Mouse (Mus musculus) CH12.LX (cell line): ENCODE data around the gene Hdac6. TPM values are rescaled to one million over a fixed set of nuclear protein-coding genes. Genes with fewer than 3 reads are reported as not detected.

ENCODE experiments used
- DNase-seq: peaks from one replicate; pipeline ENCODE4 v3.0.0-alpha.2; 2013; ENCODE audit errors: extremely low read depth
- H3K27ac ChIP-seq: 2 replicates; pipeline ENCODE4 v1.5.1; 2012; ENCODE audit warnings: low read depth, mild to moderate bottlenecking, control low read depth, moderate library complexity; ENCODE audit not compliant: insufficient read depth
- H3K27me3 ChIP-seq: replicated peaks from 2 replicates; pipeline ENCODE3; 2012; ENCODE audit warnings: inconsistent platforms
- H3K36me3 ChIP-seq, 2 experiments: replicated peaks in 1 of 2; 2 replicates each; pipeline versions ENCODE3 to v1.6.1; 2012; ENCODE audit warnings: inconsistent platforms in 1 of 2, low read length in 1 of 2, mild to moderate bottlenecking in 1 of 2, mixed read lengths in 1 of 2, moderate library complexity in 1 of 2; ENCODE audit not compliant: control insufficient read depth in 1 of 2, insufficient read depth in 1 of 2
- H3K4me1 ChIP-seq, 2 experiments: 2 replicates each; pipeline ENCODE4 v1.6.1; 2012; ENCODE audit warnings: inconsistent platforms in 1 of 2, moderate library complexity in 1 of 2; ENCODE audit not compliant: insufficient read depth in 2 of 2, control insufficient read depth in 1 of 2
- H3K4me2 ChIP-seq: 2 replicates; pipeline ENCODE4 v1.6.1; 2012; ENCODE audit warnings: low read depth, mild to moderate bottlenecking, control low read depth; ENCODE audit not compliant: poor library complexity, insufficient read depth, severe bottlenecking
- H3K4me3 ChIP-seq, 3 experiments: fragments of 150-350 bp in 1 of 3; sonication (generic) in 1 of 3; replicated peaks in 1 of 3; 2 replicates each; pipeline versions ENCODE3 to v1.5.1; 2011 to 2012; ENCODE audit warnings: low read depth in 2 of 3, low read length in 2 of 3, mild to moderate bottlenecking in 2 of 3, moderate library complexity in 2 of 3, control low read depth in 1 of 3, improper control_type of control experiment in 1 of 3, inconsistent platforms in 1 of 3, mixed read lengths in 1 of 3; ENCODE audit not compliant: poor library complexity in 1 of 3
- H3K79me2 ChIP-seq: replicated peaks from 2 replicates; pipeline ENCODE4 v1.6.1; 2012; ENCODE audit warnings: mild to moderate bottlenecking, moderate library complexity; ENCODE audit not compliant: control insufficient read depth, poor library complexity, insufficient read depth, severe bottlenecking; ENCODE audit errors: extremely low read depth
- H3K9ac ChIP-seq: 2 replicates; pipeline ENCODE4 v1.6.1; 2012; ENCODE audit warnings: low read depth, mild to moderate bottlenecking, control low read depth, moderate library complexity; ENCODE audit not compliant: insufficient read depth
- H3K9me3 ChIP-seq: replicated peaks from 2 replicates; pipeline ENCODE3; 2012; ENCODE audit warnings: low read length, inconsistent platforms, mixed read lengths
- CHD1 ChIP-seq: IDR thresholded peaks from 2 replicates; pipeline ENCODE4 v1.6.1; 2012; ENCODE audit warnings: low read depth, low read length, improper control_type of control experiment, inconsistent platforms
- CHD2 ChIP-seq: IDR thresholded peaks from 2 replicates; pipeline ENCODE4 v1.6.1; 2011; ENCODE audit warnings: low read length, improper control_type of control experiment
- ELF1 ChIP-seq: IDR thresholded peaks from 2 replicates; pipeline ENCODE4 v1.6.1; 2014; ENCODE audit warnings: low read depth, mild to moderate bottlenecking, inconsistent platforms, low read length, improper control_type of control experiment
- ETS1 ChIP-seq: conservative IDR thresholded peaks from 2 replicates; pipeline ENCODE4 v1.6.1; 2012; ENCODE audit warnings: low read depth, mild to moderate bottlenecking, inconsistent platforms, low read length, improper control_type of control experiment, moderate library complexity
- HCFC1 ChIP-seq: IDR thresholded peaks from 2 replicates; pipeline ENCODE4 v1.6.1; 2012; ENCODE audit warnings: low read depth, mild to moderate bottlenecking, inconsistent platforms, low read length, improper control_type of control experiment
- KAT2A ChIP-seq: IDR thresholded peaks from 2 replicates; pipeline ENCODE4 v1.6.1; 2012; ENCODE audit warnings: low read length, improper control_type of control experiment, inconsistent platforms; ENCODE audit not compliant: insufficient replicate concordance
- MAFK ChIP-seq: IDR thresholded peaks from 2 replicates; pipeline ENCODE4 v1.6.1; 2011; ENCODE audit warnings: low read length, improper control_type of control experiment; ENCODE audit not compliant: insufficient replicate concordance
- MAZ ChIP-seq: IDR thresholded peaks from 2 replicates; pipeline ENCODE4 v1.6.1; 2012; ENCODE audit warnings: low read depth, mild to moderate bottlenecking, inconsistent platforms, low read length, improper control_type of control experiment, moderate library complexity
- MEF2A ChIP-seq: IDR thresholded peaks from 2 replicates; pipeline ENCODE4 v1.6.1; 2014; ENCODE audit warnings: low read depth, mild to moderate bottlenecking, inconsistent platforms, low read length, improper control_type of control experiment, borderline replicate concordance
- MXI1 ChIP-seq: IDR thresholded peaks from 2 replicates; pipeline ENCODE4 v1.6.1; 2011; ENCODE audit warnings: mild to moderate bottlenecking, low read depth, low read length, improper control_type of control experiment
- NELFE ChIP-seq: IDR thresholded peaks from 2 replicates; pipeline ENCODE4 v1.6.1; 2011; ENCODE audit warnings: low read depth, low read length, improper control_type of control experiment
- NRF1 ChIP-seq: IDR thresholded peaks from 2 replicates; pipeline ENCODE4 v1.6.1; 2014; ENCODE audit warnings: low read depth, mild to moderate bottlenecking, inconsistent platforms, low read length, improper control_type of control experiment, moderate library complexity
- POLR2AphosphoS2 ChIP-seq: IDR thresholded peaks from 2 replicates; pipeline ENCODE4 v1.6.1; 2011; ENCODE audit warnings: low read depth, low read length, improper control_type of control experiment
- RCOR1 ChIP-seq: conservative IDR thresholded peaks from 2 replicates; pipeline ENCODE4 v1.6.1; 2012; ENCODE audit warnings: low read depth, mild to moderate bottlenecking, inconsistent platforms, low read length, improper control_type of control experiment
- SIN3A ChIP-seq: IDR thresholded peaks from 2 replicates; pipeline ENCODE4 v1.6.1; 2012; ENCODE audit warnings: low read length, improper control_type of control experiment, inconsistent platforms
- SMC3 ChIP-seq: IDR thresholded peaks from 2 replicates; pipeline ENCODE4 v1.6.1; 2011; ENCODE audit warnings: low read depth, low read length, improper control_type of control experiment
- TBP ChIP-seq: conservative IDR thresholded peaks from 2 replicates; pipeline ENCODE4 v1.6.1; 2011; ENCODE audit warnings: low read depth, low read length, improper control_type of control experiment
- TCF12 ChIP-seq: IDR thresholded peaks from 2 replicates; pipeline ENCODE4 v1.6.1; 2014; ENCODE audit warnings: low read depth, mild to moderate bottlenecking, inconsistent platforms, low read length, improper control_type of control experiment
- UBTF ChIP-seq: IDR thresholded peaks from 2 replicates; pipeline ENCODE4 v1.6.1; 2012; ENCODE audit warnings: low read depth, mild to moderate bottlenecking, inconsistent platforms, low read length, improper control_type of control experiment, moderate library complexity
- ZMIZ1 ChIP-seq: IDR thresholded peaks from 2 replicates; pipeline ENCODE4 v1.6.1; 2012; ENCODE audit warnings: low read depth, mild to moderate bottlenecking, inconsistent platforms, low read length, improper control_type of control experiment
- dilution Hi-C: fragments of 300-500 bp; cut with MboI; formaldehyde crosslinking; loops from 2 replicates; pipeline ENCODE4 v1.14.3; 2020; ENCODE audit warnings: low sequenced_read_pairs; ENCODE audit not compliant: extremely low pct_unique_long_range_greater_than_20kb, extremely low pct_ligation_motif_present
- in situ Hi-C: fragments of 300-500 bp; cut with MboI; formaldehyde crosslinking; loops from 3 replicates; pipeline ENCODE4 v1.14.3; 2019; ENCODE audit warnings: low sequenced_read_pairs, low pct_ligation_motif_present, low pct_unique_long_range_greater_than_20kb, mixed read lengths
- polyA plus RNA-seq: library from polyadenylated mRNA; unstranded; fragments of >175 nt; gene quantifications from 2 replicates; pipeline ENCODE4 v1.2.1, GENCODE M21; 2012; ENCODE audit warnings: low read depth; ENCODE audit not compliant: insufficient read length
- total RNA-seq, 2 experiments: library from RNA; depleted of rRNA; stranded (reverse); fragments of 300-350 nt in 1 of 2; fragments of >200 nt in 1 of 2; gene quantifications; 2 replicates each; pipeline ENCODE4 v1.2.3; 2012 to 2014

The Hdac6 gene
- total and polyA plus RNA-seq, 3 experiments = 13.7 to 19.9 (median 19.7) TPM

DNA sequence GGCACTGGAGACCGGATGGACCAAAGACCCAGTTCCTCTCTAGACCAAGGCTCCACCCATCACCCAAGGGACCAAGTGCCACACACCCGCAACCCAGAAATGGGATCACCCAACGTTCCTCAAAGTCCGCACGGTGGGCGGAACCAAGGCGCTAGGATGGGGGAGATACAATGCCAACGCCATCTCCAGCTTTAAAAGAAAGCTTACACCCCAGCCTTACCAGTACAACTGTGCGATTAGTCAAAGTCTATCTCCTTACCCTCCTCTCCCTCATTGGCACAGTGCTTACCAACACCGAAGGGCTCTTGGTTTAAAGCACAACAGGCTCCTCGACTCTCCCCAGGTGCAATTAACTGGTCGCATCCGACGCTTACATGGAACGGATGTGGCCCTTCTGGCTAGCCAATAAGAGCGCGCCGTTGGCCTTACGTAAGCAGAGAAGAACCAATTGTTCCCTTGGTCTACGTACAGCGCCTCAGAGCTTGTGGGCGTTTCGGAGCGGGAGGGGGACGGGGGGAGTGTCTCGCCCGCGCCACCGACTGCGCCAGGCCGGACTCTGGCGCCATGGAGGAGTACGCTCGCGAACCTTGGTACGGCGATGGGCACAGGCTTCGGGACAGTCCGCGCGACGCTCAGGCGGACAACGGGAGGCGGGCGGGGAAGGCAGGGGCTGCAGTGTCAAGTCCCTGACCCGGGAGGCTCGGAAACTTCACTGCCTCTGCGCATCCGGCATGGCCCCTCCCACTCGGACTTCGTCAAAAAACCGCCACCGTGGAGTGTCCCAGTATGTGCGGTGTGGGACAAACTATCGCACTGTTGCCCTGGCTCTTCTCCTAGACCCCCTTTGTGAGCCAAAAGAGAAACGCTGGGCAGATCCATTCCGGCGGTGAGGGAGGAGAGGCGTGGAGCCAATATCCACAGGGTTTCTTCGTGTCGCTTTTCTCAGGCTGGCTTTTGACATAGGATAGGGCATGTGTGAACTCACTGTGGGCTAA is 48.5 kb downstream of the Hdac6 start, which contains the start of the genes Pqbp1 and Timm17b:
Pqbp1 (minus strand) TSS at position 390 of the 995 bp plus-strand sequence.
Timm17b (plus strand) TSS at position 478 of the 995 bp plus-strand sequence.
- in situ Hi-C loops = no loop called here
- TF ChIP-seq HCFC1 = peak; percentile 63
- peak; percentile 78; the same call in 1 of the 2 replicates for TF ChIP-seq SIN3A
- peak; percentile 65; the same call in 1 of the 2 replicates for TF ChIP-seq TCF12
- TF ChIP-seq MXI1 = peak; percentile 68; the same call in 1 of the 2 replicates
- TF ChIP-seq ZMIZ1 = peak; percentile 69
- peak; percentile 54; the same call in 1 of the 2 replicates for TF ChIP-seq TBP
- peak; percentile 82; the same call in 1 of the 2 replicates for TF ChIP-seq MAZ
- TF ChIP-seq NRF1 = peak; percentile 64
- peak; percentile 50; the same call in 1 of the 2 replicates for TF ChIP-seq CHD2
- TF ChIP-seq RCOR1 = no peak
- TF ChIP-seq NELFE = peak; percentile 72
- TF ChIP-seq MAFK = no peak
- TF ChIP-seq MEF2A = no peak
- TF ChIP-seq KAT2A = peak; percentile 57; the same call in 1 of the 2 replicates
- TF ChIP-seq POLR2AphosphoS2 = no peak
- TF ChIP-seq CHD1 = peak; percentile 98
- no peak for TF ChIP-seq UBTF
- Histone ChIP-seq H3K27ac (peak within 1 kb of the TSS; percentile 89), H3K4me1 (peaks cover 2 to 11% of the 10 kb centered on the region in 2 experiments; a peak in 3 of 4 replicates), H3K27me3 (no peaks in the 10 kb centered on the region), H3K36me3 (peaks cover 25 to 40% of the 10 kb centered on the region in 2 experiments), H3K9ac (peak within 1 kb of the TSS; percentile 72), H3K4me3 (peak within 1 kb of the TSS; percentile 66 to 96 (median 68)), H3K79me2 (peaks cover 8% of the 10 kb centered on the region), H3K4me2 (peak within 1 kb of the TSS; percentile 78), H3K9me3 (no peaks in the 10 kb centered on the region)
- dilution Hi-C loops = no loop called here
- peak; percentile 93 for DNase-seq

DNA sequence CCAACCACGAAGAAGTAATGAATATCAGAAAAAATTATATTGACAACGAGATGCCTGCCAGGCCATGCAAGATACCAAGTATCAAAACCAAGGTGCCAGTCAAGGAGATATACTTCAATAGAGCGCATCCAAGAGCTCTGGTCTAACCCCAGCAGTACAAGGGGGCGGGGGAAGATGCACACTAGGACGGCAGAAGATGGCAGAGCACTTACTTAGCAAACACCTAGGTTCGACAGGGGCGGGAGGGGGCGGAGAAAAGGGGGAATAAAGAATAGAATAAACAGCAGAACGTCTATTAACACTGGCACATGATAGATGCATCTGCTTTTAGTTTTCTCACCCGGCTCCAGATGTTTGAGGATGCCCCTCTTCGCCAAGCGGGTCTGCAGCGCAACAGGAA is 49.5 kb downstream of the Hdac6 start:
- no peaks in the 10 kb centered on the region for H3K27me3 ChIP-seq
- H3K4me2 ChIP-seq = peak overlapping the region; percentile 60
- H3K36me3 ChIP-seq = peaks cover 26 to 43% of the 10 kb centered on the region in 2 experiments
- H3K9me3 ChIP-seq = no peaks in the 10 kb centered on the region
- H3K4me3 ChIP-seq = peak overlapping the region; percentile 61 to 96 (median 68)
- peaks cover 2 to 11% of the 10 kb centered on the region in 2 experiments; a peak in 3 of 4 replicates for H3K4me1 ChIP-seq
- H3K79me2 ChIP-seq = peaks cover 8% of the 10 kb centered on the region
- no peak for DNase-seq
- in situ Hi-C loops (no loop called here), dilution Hi-C loops (no loop called here)
- TF ChIP-seq SIN3A (no peak), ELF1 (no peak), RCOR1 (no peak), ETS1 (no peak), CHD2 (no peak), SMC3 (no peak), MAFK (no peak)
- peak overlapping the region; percentile 70 for H3K9ac ChIP-seq
- H3K27ac ChIP-seq = peak overlapping the region; percentile 76
